Mouse (Mus musculus): ENCODE results near the gene Abhd2. TPM values are rescaled to one million over a fixed set of nuclear protein-coding genes. Genes with fewer than 3 reads are reported as not detected.

The Abhd2 gene
- polyA plus RNA-seq, 1 experiment from 2014 or later = 15.2 TPM

- Histone ChIP-seq H3K4me3 (ENCODE audit: low read depth, low read length) (no peak overlapping the region), H3K4me2 (ENCODE audit: low read length) (no peak overlapping the region), H3K4me1 (replicated peaks; ENCODE audit: control insufficient read depth, insufficient read depth, low read length) (peaks cover 22% of the 10 kb centered on the region)
Observed at GRCm38 (mm10) chr7:79269866-79270265, 3.1 kb upstream of the Abhd2 start.

GRCm38 (mm10) chr7:79270961-79271387 is 2.0 kb upstream of the Abhd2 start:
- no peaks in the 10 kb centered on the region for H3K36me3 ChIP-seq (ENCODE audit: control insufficient read depth, insufficient read depth, low read length)
- H3K4me1 ChIP-seq (replicated peaks; ENCODE audit: control insufficient read depth, insufficient read depth, low read length) = peaks cover 30% of the 10 kb centered on the region
- no peak for DNase-seq (ENCODE audit: low spot score)
- H3K27me3 ChIP-seq (replicated peaks; ENCODE audit: control insufficient read depth, insufficient read depth, low read length) = no peaks in the 10 kb centered on the region
- H3K27ac ChIP-seq (ENCODE audit: low read depth) = no peak overlapping the region
- H3K4me3 ChIP-seq (ENCODE audit: low read depth, low read length) = no peak overlapping the region
- ATAC-seq (replicated peaks; ENCODE audit: low FRiP score, low TSS enrichment, low read depth) = no peak
- H3K4me2 ChIP-seq (ENCODE audit: low read length) = no peak overlapping the region
- 74% methylated on average over 9 of the region's 9 CpGs for WGBS
- H3K9ac ChIP-seq (ENCODE audit: low read length) = no peak overlapping the region
- H3K9me3 ChIP-seq (ENCODE audit: control insufficient read depth, low read length) = no peaks in the 10 kb centered on the region

More at GRCm38 (mm10) chr7:79269866-79270265, 3.1 kb upstream of the Abhd2 start:
- DNase-seq (ENCODE audit: low spot score) (no peak), ATAC-seq (replicated peaks; ENCODE audit: low FRiP score, low TSS enrichment, low read depth) (no peak)
- Histone ChIP-seq H3K36me3 (ENCODE audit: control insufficient read depth, insufficient read depth, low read length) (no peaks in the 10 kb centered on the region), H3K9me3 (ENCODE audit: control insufficient read depth, low read length) (no peaks in the 10 kb centered on the region), H3K9ac (ENCODE audit: low read length) (no peak overlapping the region), H3K27me3 (replicated peaks; ENCODE audit: control insufficient read depth, insufficient read depth, low read length) (no peaks in the 10 kb centered on the region), H3K27ac (ENCODE audit: low read depth) (no peak overlapping the region)
- 64% methylated on average over 1 of the region's 1 CpGs for WGBS

GRCm38 (mm10) chr7:79271861-79272788 is 874 bp upstream of the Abhd2 start:
- peak overlapping the region; percentile 71 for H3K27ac ChIP-seq (ENCODE audit: low read depth)
- ATAC-seq (replicated peaks; ENCODE audit: low FRiP score, low TSS enrichment, low read depth) (peak; percentile 22), DNase-seq (ENCODE audit: low spot score) (no peak)
- H3K36me3 ChIP-seq (ENCODE audit: control insufficient read depth, insufficient read depth, low read length) = no peaks in the 10 kb centered on the region
- peak overlapping the region; percentile 29; the same call in 1 of the 2 replicates for H3K9ac ChIP-seq (ENCODE audit: low read length)
- no peaks in the 10 kb centered on the region for H3K9me3 ChIP-seq (ENCODE audit: control insufficient read depth, low read length)
- H3K4me1 ChIP-seq (replicated peaks; ENCODE audit: control insufficient read depth, insufficient read depth, low read length) = peaks cover 30% of the 10 kb centered on the region
- no peaks in the 10 kb centered on the region for H3K27me3 ChIP-seq (replicated peaks; ENCODE audit: control insufficient read depth, insufficient read depth, low read length)
- WGBS = 78% methylated on average over 16 of the region's 16 CpGs
- peak overlapping the region; percentile 95 for H3K4me3 ChIP-seq (ENCODE audit: low read depth, low read length)
- peak overlapping the region; percentile 91 for H3K4me2 ChIP-seq (ENCODE audit: low read length)

- 13% methylated on average over 15 of the region's 15 CpGs for WGBS
- H3K9me3 ChIP-seq (ENCODE audit: control insufficient read depth, low read length) = no peaks in the 10 kb centered on the region
- peak overlapping the region; percentile 91 for H3K4me2 ChIP-seq (ENCODE audit: low read length)
- DNase-seq (ENCODE audit: low spot score) = no peak
- no peaks in the 10 kb centered on the region for H3K36me3 ChIP-seq (ENCODE audit: control insufficient read depth, insufficient read depth, low read length)
- peaks cover 38% of the 10 kb centered on the region for H3K4me1 ChIP-seq (replicated peaks; ENCODE audit: control insufficient read depth, insufficient read depth, low read length)
- no peak for ATAC-seq (replicated peaks; ENCODE audit: low FRiP score, low TSS enrichment, low read depth)
- peak overlapping the region; percentile 95 for H3K4me3 ChIP-seq (ENCODE audit: low read depth, low read length)
- peak overlapping the region; percentile 82 for H3K27ac ChIP-seq (ENCODE audit: low read depth)
- H3K9ac ChIP-seq (ENCODE audit: low read length) = peak overlapping the region; percentile 79
- H3K27me3 ChIP-seq (replicated peaks; ENCODE audit: control insufficient read depth, insufficient read depth, low read length) = no peaks in the 10 kb centered on the region
Observed at GRCm38 (mm10) chr7:79273738-79274472, 906 bp downstream of the Abhd2 start.

- no peak overlapping the region for H3K9ac ChIP-seq (ENCODE audit: low read length)
- no peak overlapping the region for H3K27ac ChIP-seq (ENCODE audit: low read depth)
- H3K4me1 ChIP-seq (replicated peaks; ENCODE audit: control insufficient read depth, insufficient read depth, low read length) = peaks cover 43% of the 10 kb centered on the region
- H3K4me2 ChIP-seq (ENCODE audit: low read length) = peak overlapping the region; percentile 91
- ATAC-seq (replicated peaks; ENCODE audit: low FRiP score, low TSS enrichment, low read depth) = no peak
- no peaks in the 10 kb centered on the region for H3K27me3 ChIP-seq (replicated peaks; ENCODE audit: control insufficient read depth, insufficient read depth, low read length)
- 75% methylated on average over 8 of the region's 8 CpGs for WGBS
- DNase-seq (ENCODE audit: low spot score) = no peak
- no peaks in the 10 kb centered on the region for H3K36me3 ChIP-seq (ENCODE audit: control insufficient read depth, insufficient read depth, low read length)
- peak overlapping the region; percentile 95 for H3K4me3 ChIP-seq (ENCODE audit: low read depth, low read length)
- H3K9me3 ChIP-seq (ENCODE audit: control insufficient read depth, low read length) = no peaks in the 10 kb centered on the region
Observed at GRCm38 (mm10) chr7:79274473-79275010, 1.5 kb downstream of the Abhd2 start.

GRCm38 (mm10) chr7:79275345-79275744 is 2.3 kb downstream of the Abhd2 start:
- Histone ChIP-seq H3K4me1 (replicated peaks; ENCODE audit: control insufficient read depth, insufficient read depth, low read length) (peaks cover 47% of the 10 kb centered on the region), H3K4me3 (ENCODE audit: low read depth, low read length) (peak overlapping the region; percentile 26), H3K4me2 (ENCODE audit: low read length) (peak overlapping the region; percentile 91), H3K36me3 (ENCODE audit: control insufficient read depth, insufficient read depth, low read length) (no peaks in the 10 kb centered on the region), H3K9me3 (ENCODE audit: control insufficient read depth, low read length) (no peaks in the 10 kb centered on the region), H3K9ac (ENCODE audit: low read length) (no peak overlapping the region), H3K27me3 (replicated peaks; ENCODE audit: control insufficient read depth, insufficient read depth, low read length) (no peaks in the 10 kb centered on the region), H3K27ac (ENCODE audit: low read depth) (peak overlapping the region; percentile 24)
- 19% methylated on average over 11 of the region's 11 CpGs for WGBS
- DNase-seq (ENCODE audit: low spot score) (peak; percentile 74), ATAC-seq (replicated peaks; ENCODE audit: low FRiP score, low TSS enrichment, low read depth) (no peak)

- Histone ChIP-seq H3K36me3 (ENCODE audit: control insufficient read depth, insufficient read depth, low read length) (no peaks in the 10 kb centered on the region), H3K27ac (ENCODE audit: low read depth) (peak overlapping the region; percentile 36; the same call in 1 of the 2 replicates), H3K4me1 (replicated peaks; ENCODE audit: control insufficient read depth, insufficient read depth, low read length) (peaks cover 45% of the 10 kb centered on the region), H3K9me3 (ENCODE audit: control insufficient read depth, low read length) (no peaks in the 10 kb centered on the region), H3K9ac (ENCODE audit: low read length) (no peak overlapping the region), H3K4me2 (ENCODE audit: low read length) (no peak overlapping the region), H3K27me3 (replicated peaks; ENCODE audit: control insufficient read depth, insufficient read depth, low read length) (no peaks in the 10 kb centered on the region), H3K4me3 (ENCODE audit: low read depth, low read length) (no peak overlapping the region)
- DNase-seq (ENCODE audit: low spot score) = no peak
- ATAC-seq (replicated peaks; ENCODE audit: low FRiP score, low TSS enrichment, low read depth) = no peak
- 76% methylated on average over 13 of the region's 13 CpGs for WGBS
Observed at GRCm38 (mm10) chr7:79278432-79278831, 5.4 kb downstream of the Abhd2 start.

- 64% methylated on average over 10 of the region's 10 CpGs for WGBS
- ATAC-seq (replicated peaks; ENCODE audit: low FRiP score, low TSS enrichment, low read depth) (no peak), DNase-seq (ENCODE audit: low spot score) (no peak)
- no peak overlapping the region for H3K4me2 ChIP-seq (ENCODE audit: low read length)
- peaks cover 40% of the 10 kb centered on the region for H3K4me1 ChIP-seq (replicated peaks; ENCODE audit: control insufficient read depth, insufficient read depth, low read length)
- no peaks in the 10 kb centered on the region for H3K27me3 ChIP-seq (replicated peaks; ENCODE audit: control insufficient read depth, insufficient read depth, low read length)
- H3K9ac ChIP-seq (ENCODE audit: low read length) = no peak overlapping the region
- peak overlapping the region; percentile 36; the same call in 1 of the 2 replicates for H3K27ac ChIP-seq (ENCODE audit: low read depth)
- H3K4me3 ChIP-seq (ENCODE audit: low read depth, low read length) = no peak overlapping the region
- H3K36me3 ChIP-seq (ENCODE audit: control insufficient read depth, insufficient read depth, low read length) = no peaks in the 10 kb centered on the region
- no peaks in the 10 kb centered on the region for H3K9me3 ChIP-seq (ENCODE audit: control insufficient read depth, low read length)
Observed at GRCm38 (mm10) chr7:79279376-79280029, 6.5 kb downstream of the Abhd2 start.

Measured in intestine, embryonic 14.5 days (tissue).